Mouse (Mus musculus): ENCODE results near the gene Nlrp3. TPM values are rescaled to one million over a fixed set of nuclear protein-coding genes. Genes with fewer than 3 reads are reported as not detected.

Gene Nlrp3
- polyA plus RNA-seq, 1 experiment = not detected

- Histone ChIP-seq H3K4me3 (ENCODE audit: insufficient read depth, low read depth, low read length) (no peak overlapping the region), H3K27ac (replicated peaks; ENCODE audit: low read depth, low read length) (no peak overlapping the region), H3K4me1 (ENCODE audit: control insufficient read depth, insufficient read depth, insufficient read length, low read length) (peaks cover 3% of the 10 kb centered on the region; the same call in 1 of the 2 replicates)
Measured at GRCm38 (mm10) chr11:59519741-59520495, 21.4 kb upstream of the Nlrp3 start.

GRCm38 (mm10) chr11:59524150-59524549 lies 17.2 kb upstream of the Nlrp3 start:
- no peak overlapping the region for H3K4me3 ChIP-seq (ENCODE audit: insufficient read depth, low read depth, low read length)
- no peaks in the 10 kb centered on the region for H3K4me1 ChIP-seq (ENCODE audit: control insufficient read depth, insufficient read depth, insufficient read length, low read length)
- H3K27ac ChIP-seq (replicated peaks; ENCODE audit: low read depth, low read length) = no peak overlapping the region

GRCm38 (mm10) chr11:59525237-59525636 lies 16.1 kb upstream of the Nlrp3 start:
- H3K4me3 ChIP-seq (ENCODE audit: insufficient read depth, low read depth, low read length) = no peak overlapping the region
- H3K27ac ChIP-seq (replicated peaks; ENCODE audit: low read depth, low read length) = no peak overlapping the region
- no peaks in the 10 kb centered on the region for H3K4me1 ChIP-seq (ENCODE audit: control insufficient read depth, insufficient read depth, insufficient read length, low read length)

GRCm38 (mm10) chr11:59526472-59527080 lies 14.8 kb upstream of the Nlrp3 start, which contains the start of gene Zkscan17:
Gene Zkscan17 (minus strand): TSS chr11:59526751.
- Histone ChIP-seq H3K4me3 (ENCODE audit: insufficient read depth, low read depth, low read length) (no peak within 1 kb of the TSS), H3K4me1 (ENCODE audit: control insufficient read depth, insufficient read depth, insufficient read length, low read length) (no peaks in the 10 kb centered on the region)

GRCm38 (mm10) chr11:59530221-59530620 lies 11.1 kb upstream of the Nlrp3 start:
- no peak overlapping the region for H3K4me3 ChIP-seq (ENCODE audit: insufficient read depth, low read depth, low read length)
- H3K27ac ChIP-seq (replicated peaks; ENCODE audit: low read depth, low read length) = no peak overlapping the region
- H3K4me1 ChIP-seq (ENCODE audit: control insufficient read depth, insufficient read depth, insufficient read length, low read length) = peaks cover 2% of the 10 kb centered on the region; the same call in 1 of the 2 replicates

More at GRCm38 (mm10) chr11:59526472-59527080, 14.8 kb upstream of the Nlrp3 start, which contains the start of gene Zkscan17:
- peak within 1 kb of the TSS; percentile 61; the same call in 1 of the 2 replicates for H3K27ac ChIP-seq (replicated peaks; ENCODE audit: low read depth, low read length)

- Histone ChIP-seq H3K27ac (replicated peaks; ENCODE audit: low read depth, low read length) (no peak overlapping the region), H3K4me3 (ENCODE audit: insufficient read depth, low read depth, low read length) (no peak overlapping the region), H3K4me1 (ENCODE audit: control insufficient read depth, insufficient read depth, insufficient read length, low read length) (peaks cover 2% of the 10 kb centered on the region; the same call in 1 of the 2 replicates)
Measured at GRCm38 (mm10) chr11:59530870-59531535, 10.4 kb upstream of the Nlrp3 start.

- H3K4me3 ChIP-seq (ENCODE audit: insufficient read depth, low read depth, low read length) = no peak overlapping the region
- no peak overlapping the region for H3K27ac ChIP-seq (replicated peaks; ENCODE audit: low read depth, low read length)
- peaks cover 2% of the 10 kb centered on the region; the same call in 1 of the 2 replicates for H3K4me1 ChIP-seq (ENCODE audit: control insufficient read depth, insufficient read depth, insufficient read length, low read length)
Measured at GRCm38 (mm10) chr11:59531562-59531961, 9.8 kb upstream of the Nlrp3 start.

- Histone ChIP-seq H3K27ac (replicated peaks; ENCODE audit: low read depth, low read length) (no peak overlapping the region), H3K4me1 (ENCODE audit: control insufficient read depth, insufficient read depth, insufficient read length, low read length) (peaks cover 2% of the 10 kb centered on the region), H3K4me3 (ENCODE audit: insufficient read depth, low read depth, low read length) (no peak overlapping the region)
Measured at GRCm38 (mm10) chr11:59537218-59538130, 3.9 kb upstream of the Nlrp3 start.

GRCm38 (mm10) chr11:59538387-59538786 lies 3.0 kb upstream of the Nlrp3 start:
- no peak overlapping the region for H3K4me3 ChIP-seq (ENCODE audit: insufficient read depth, low read depth, low read length)
- H3K27ac ChIP-seq (replicated peaks; ENCODE audit: low read depth, low read length) = 0 out of 2 replicates have a peak overlapping the region, but pooled peaks have one; percentile 14
- peaks cover 2% of the 10 kb centered on the region for H3K4me1 ChIP-seq (ENCODE audit: control insufficient read depth, insufficient read depth, insufficient read length, low read length)

- Histone ChIP-seq H3K4me1 (ENCODE audit: control insufficient read depth, insufficient read depth, insufficient read length, low read length) (peaks cover under 1% of the 10 kb centered on the region), H3K4me3 (ENCODE audit: insufficient read depth, low read depth, low read length) (no peak overlapping the region), H3K27ac (replicated peaks; ENCODE audit: low read depth, low read length) (no peak overlapping the region)
Measured at GRCm38 (mm10) chr11:59540123-59540522, 1.2 kb upstream of the Nlrp3 start.

- no peak overlapping the region for H3K4me3 ChIP-seq (ENCODE audit: insufficient read depth, low read depth, low read length)
- H3K27ac ChIP-seq (replicated peaks; ENCODE audit: low read depth, low read length) = peak overlapping the region; percentile 38
Measured at GRCm38 (mm10) chr11:59542442-59542841, 1.1 kb downstream of the Nlrp3 start.

GRCm38 (mm10) chr11:59543376-59543775 lies 2.0 kb downstream of the Nlrp3 start:
- H3K4me1 ChIP-seq (ENCODE audit: control insufficient read depth, insufficient read depth, insufficient read length, low read length) = no peaks in the 10 kb centered on the region; the same call in none of the 2 replicates
- H3K4me3 ChIP-seq (ENCODE audit: insufficient read depth, low read depth, low read length) = no peak overlapping the region
- H3K27ac ChIP-seq (replicated peaks; ENCODE audit: low read depth, low read length) = no peak overlapping the region

More at GRCm38 (mm10) chr11:59542442-59542841, 1.1 kb downstream of the Nlrp3 start:
- H3K4me1 ChIP-seq (ENCODE audit: control insufficient read depth, insufficient read depth, insufficient read length, low read length) = no peaks in the 10 kb centered on the region; the same call in none of the 2 replicates

- Histone ChIP-seq H3K27ac (replicated peaks; ENCODE audit: low read depth, low read length) (no peak overlapping the region), H3K4me1 (ENCODE audit: control insufficient read depth, insufficient read depth, insufficient read length, low read length) (no peaks in the 10 kb centered on the region; the same call in 1 of the 2 replicates), H3K4me3 (ENCODE audit: insufficient read depth, low read depth, low read length) (no peak overlapping the region)
Measured at GRCm38 (mm10) chr11:59544005-59544404, 2.6 kb downstream of the Nlrp3 start.

- H3K4me1 ChIP-seq (ENCODE audit: control insufficient read depth, insufficient read depth, insufficient read length, low read length) = no peaks in the 10 kb centered on the region
- H3K27ac ChIP-seq (replicated peaks; ENCODE audit: low read depth, low read length) = no peak overlapping the region
- no peak overlapping the region for H3K4me3 ChIP-seq (ENCODE audit: insufficient read depth, low read depth, low read length)
Measured at GRCm38 (mm10) chr11:59554127-59554526, 12.8 kb downstream of the Nlrp3 start.

All from brown adipose tissue, adult 24 weeks (tissue).